16 mouse cellular contexts compared by ENCODE assay signal in genomic region chr2:31923645-31924044, GRCm38 (mm10).
"Had no signal": no experiment of that assay in that cellular context is flagged by ENCODE, and none has a peak within 500 bp of the region (broad histone marks: within the 10 kb centered on the region; RNA-seq: fewer than 3 reads in every experiment).

No protein-coding gene starts in this region.

- H3K4me1 ChIP-seq: neural tube, embryonic 13.5 days; neural tube, embryonic 15.5 days; stomach, embryonic 15.5 days had no signal

- H3K9ac ChIP-seq: neural tube, embryonic 13.5 days; neural tube, embryonic 15.5 days; stomach, embryonic 15.5 days had no signal

- H3K36me3 ChIP-seq: neural tube, embryonic 13.5 days; neural tube, embryonic 15.5 days; stomach, embryonic 15.5 days had no signal

- H3K4me2 ChIP-seq: neural tube, embryonic 13.5 days; neural tube, embryonic 15.5 days; stomach, embryonic 15.5 days had no signal

- H3K4me3 ChIP-seq: neural tube, embryonic 13.5 days; neural tube, embryonic 15.5 days; stomach, embryonic 15.5 days had no signal

- H3K27me3 ChIP-seq: neural tube, embryonic 15.5 days had no signal

- DNase-seq: retina, postnatal 1 day; right cerebral cortex, adult 18-20 months; right cerebral cortex, postnatal 14 days; right cerebral cortex, postnatal 25 days; right cerebral cortex, postnatal 4 days; spleen, adult 18-20 months; thymus, adult 18-20 months; thymus, adult 2 months; thymus, postnatal 14 days; thymus, postnatal 25 days; thymus, postnatal 36 days; thymus, postnatal 4 days had no signal

- H3K9me3 ChIP-seq: neural tube, embryonic 13.5 days; neural tube, embryonic 15.5 days; stomach, embryonic 15.5 days had no signal

- H3K27ac ChIP-seq: neural tube, embryonic 13.5 days; neural tube, embryonic 15.5 days; stomach, embryonic 15.5 days; stomach, postnatal 0 days had no signal
